Mouse (Mus musculus) embryonic fibroblast, embryonic 13.5 days (primary cell): ENCODE data around the gene Acot7. TPM values are rescaled to one million over a fixed set of nuclear protein-coding genes. Genes with fewer than 3 reads are reported as not detected.
A peak's percentile ranks its signal among the peaks of the same experiment; 100 is the strongest.

Source experiments
- H3K27ac ChIP-seq: 2 replicates; pipeline ENCODE4 v1.5.1; 2012; ENCODE audit warnings: low read length, control low read depth, inconsistent platforms; ENCODE audit not compliant: insufficient read depth
- H3K4me1 ChIP-seq: 2 replicates; pipeline ENCODE4 v1.6.1; 2011; ENCODE audit warnings: low read length; ENCODE audit not compliant: control insufficient read depth, insufficient read depth
- H3K4me3 ChIP-seq: 2 replicates; pipeline ENCODE4 v1.5.1; 2011; ENCODE audit warnings: mild to moderate bottlenecking, control low read depth, low read length; ENCODE audit not compliant: insufficient read depth
- CTCF ChIP-seq: IDR thresholded peaks from 2 replicates; pipeline ENCODE4 v1.5.1; 2011; ENCODE audit warnings: mild to moderate bottlenecking, control low read depth, low read length, moderate library complexity, borderline replicate concordance; ENCODE audit not compliant: insufficient read depth
- POLR2A ChIP-seq: IDR thresholded peaks from 2 replicates; pipeline ENCODE4 v1.6.1; 2011; ENCODE audit warnings: low read depth, mild to moderate bottlenecking, control low read depth, low read length, moderate library complexity
- polyA plus RNA-seq: library from polyadenylated mRNA; stranded (reverse); fragments of >200 nt; gene quantifications from 2 replicates; pipeline ENCODE4 v1.2.4, GENCODE M21; 2011; ENCODE audit warnings: low read depth; ENCODE audit not compliant: missing spikeins, insufficient read length

Acot7 gene
- polyA plus RNA-seq, result 79.9 and 108 TPM in 2 replicates

DNA sequence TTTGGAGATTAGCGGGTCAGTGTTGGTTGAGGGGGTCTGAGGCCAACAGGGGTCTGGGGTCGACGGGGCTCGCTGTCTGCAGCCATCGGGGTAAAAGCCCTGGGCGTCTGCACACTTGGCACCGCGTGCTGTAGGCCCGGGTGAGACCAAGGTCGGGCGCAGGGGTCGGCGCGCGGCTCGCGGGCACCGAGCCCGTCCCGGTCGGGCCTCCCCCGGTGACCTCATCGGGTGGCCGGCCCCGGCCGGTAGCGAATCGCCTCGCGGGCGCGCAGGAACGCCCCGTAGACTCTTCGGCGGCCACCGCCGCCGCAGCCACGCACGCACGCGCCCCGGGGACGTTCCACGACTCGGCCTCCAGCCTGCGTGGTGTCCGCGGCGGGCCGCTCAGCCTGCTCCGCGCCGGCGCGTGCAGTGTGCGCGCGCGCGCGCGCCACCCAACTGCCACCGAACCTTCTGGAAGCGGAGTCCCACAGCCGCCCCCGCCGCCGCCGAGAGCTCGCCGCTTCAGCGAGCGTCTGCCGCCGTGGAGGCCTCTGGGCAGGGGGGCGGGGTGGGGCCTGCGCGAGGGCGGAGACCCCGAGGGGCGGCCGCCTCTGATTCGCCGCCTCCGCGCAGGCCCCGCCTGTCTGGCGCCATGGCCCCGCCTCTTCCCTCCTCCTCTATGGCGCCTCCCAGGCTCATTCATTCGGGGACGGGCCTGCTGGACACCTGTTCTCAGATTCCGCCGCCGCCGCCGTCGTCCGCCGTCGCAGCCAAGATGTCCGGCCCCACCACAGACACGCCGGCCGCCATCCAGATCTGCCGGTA is at the start of gene Acot7:
Gene Acot7, plus strand, starts transcription at position 598 of the 807 bp plus-strand sequence.
- TF ChIP-seq POLR2A (peak; percentile 58), CTCF (no peak)
- H3K27ac ChIP-seq, result peak within 1 kb of the TSS; percentile 50
- peak within 1 kb of the TSS; percentile 93 for H3K4me3 ChIP-seq
- peaks cover 6% of the 10 kb centered on the region; the same call in 1 of the 2 replicates for H3K4me1 ChIP-seq

DNA sequence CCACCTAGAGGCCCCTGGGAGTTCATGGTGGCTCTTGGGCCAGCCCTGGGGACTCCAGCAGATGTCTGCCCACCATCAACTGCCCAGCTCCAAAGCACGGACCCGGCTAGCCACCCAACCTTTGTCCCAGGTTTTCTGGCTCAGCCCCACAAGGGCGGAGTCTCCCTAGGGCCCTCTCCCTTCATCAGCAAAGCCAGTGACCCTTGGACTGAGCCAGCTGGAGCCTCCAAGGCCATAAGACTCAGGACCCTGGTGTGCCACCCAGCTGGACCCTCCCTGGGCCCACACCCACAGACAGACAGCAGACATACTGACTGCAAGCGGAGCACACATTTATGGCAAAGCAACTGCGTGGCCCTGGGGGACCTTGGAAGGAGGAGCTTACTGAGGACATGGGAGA is 49.1 kb upstream of the Acot7 start:
- H3K4me3 ChIP-seq, result no peak overlapping the region
- no peaks in the 10 kb centered on the region for H3K4me1 ChIP-seq
- no peak for TF ChIP-seq CTCF
- no peak for TF ChIP-seq POLR2A
- no peak overlapping the region for H3K27ac ChIP-seq

DNA sequence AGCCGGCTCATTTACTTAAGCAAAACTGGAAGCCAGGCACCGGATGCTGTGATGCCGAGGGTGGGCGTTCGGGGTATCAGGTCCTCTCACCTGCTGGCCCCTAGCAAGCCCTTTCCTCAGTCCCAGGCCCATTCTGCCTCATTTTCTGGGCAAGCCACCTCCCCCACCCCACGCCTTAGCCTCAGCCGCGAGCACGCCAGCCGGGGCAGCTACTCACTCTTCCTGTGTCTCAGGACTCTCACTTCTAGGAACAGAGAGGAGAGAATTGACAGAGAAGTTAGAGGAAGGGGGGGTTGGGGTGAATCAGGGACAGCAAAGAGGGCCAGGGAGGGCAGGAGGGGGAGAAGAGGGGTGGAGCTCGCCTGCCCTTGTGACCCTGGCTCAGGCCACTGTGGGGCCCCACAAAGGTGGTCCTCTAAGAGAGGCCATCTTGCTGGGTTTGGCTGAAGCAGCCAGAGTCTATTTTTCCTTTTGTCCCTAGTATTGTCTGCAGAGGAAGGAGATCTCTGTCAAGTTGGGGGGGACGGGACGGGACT is 48.5 kb upstream of the Acot7 start:
- H3K4me3 ChIP-seq, result no peak overlapping the region
- no peaks in the 10 kb centered on the region for H3K4me1 ChIP-seq
- no peak overlapping the region for H3K27ac ChIP-seq
- TF ChIP-seq POLR2A (no peak), CTCF (no peak)

DNA sequence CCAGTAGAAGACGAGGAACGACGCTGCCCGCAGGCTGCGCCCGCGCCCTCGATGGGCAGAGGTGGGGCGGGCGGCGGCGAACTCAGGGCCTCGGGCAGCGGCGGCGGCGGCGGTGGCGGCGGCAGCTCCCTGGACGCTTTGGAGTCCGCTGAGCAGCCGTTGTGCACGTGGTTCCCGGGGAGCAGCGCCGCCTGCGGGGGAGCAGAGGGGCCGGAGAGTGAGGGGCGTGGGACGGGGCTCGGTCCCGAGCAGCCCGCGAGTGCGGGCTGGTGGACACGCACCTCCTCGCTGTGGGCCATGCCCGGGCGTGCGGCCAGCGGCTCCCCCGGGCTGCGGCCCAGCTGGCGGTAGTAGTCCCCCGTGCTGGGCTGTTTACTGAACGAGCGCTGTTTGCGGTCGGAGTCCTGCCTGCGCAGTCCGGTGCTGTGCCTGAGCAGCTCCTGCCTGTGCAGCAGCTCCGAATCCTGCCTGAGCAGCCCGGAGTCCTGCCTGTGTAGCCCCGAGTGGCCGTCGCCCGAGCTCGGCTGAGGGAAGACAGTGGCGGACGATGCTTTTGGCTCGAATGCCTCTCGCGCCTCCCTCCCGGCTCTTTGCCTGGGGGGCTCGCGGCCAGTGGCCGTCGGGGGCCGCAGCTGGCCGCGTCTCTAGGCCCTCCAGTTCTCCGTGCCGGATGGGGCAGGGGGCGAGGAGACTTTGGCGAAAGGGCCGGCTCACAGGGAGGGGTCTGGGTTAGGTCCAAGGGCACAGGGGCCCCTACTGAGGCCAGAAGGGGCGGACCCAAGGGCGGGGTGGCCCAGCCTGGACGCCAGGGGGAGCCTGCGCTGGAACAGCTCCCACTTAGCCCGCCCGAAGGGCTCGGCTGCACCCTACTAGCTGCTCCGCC is 46.9 kb upstream of the Acot7 start:
- TF ChIP-seq CTCF, result 0 out of 2 replicates have a peak, but pooled peaks have one; percentile 8
- no peak for TF ChIP-seq POLR2A
- Histone ChIP-seq H3K4me1 (no peaks in the 10 kb centered on the region), H3K27ac (no peak overlapping the region), H3K4me3 (peak overlapping the region; percentile 9)

DNA sequence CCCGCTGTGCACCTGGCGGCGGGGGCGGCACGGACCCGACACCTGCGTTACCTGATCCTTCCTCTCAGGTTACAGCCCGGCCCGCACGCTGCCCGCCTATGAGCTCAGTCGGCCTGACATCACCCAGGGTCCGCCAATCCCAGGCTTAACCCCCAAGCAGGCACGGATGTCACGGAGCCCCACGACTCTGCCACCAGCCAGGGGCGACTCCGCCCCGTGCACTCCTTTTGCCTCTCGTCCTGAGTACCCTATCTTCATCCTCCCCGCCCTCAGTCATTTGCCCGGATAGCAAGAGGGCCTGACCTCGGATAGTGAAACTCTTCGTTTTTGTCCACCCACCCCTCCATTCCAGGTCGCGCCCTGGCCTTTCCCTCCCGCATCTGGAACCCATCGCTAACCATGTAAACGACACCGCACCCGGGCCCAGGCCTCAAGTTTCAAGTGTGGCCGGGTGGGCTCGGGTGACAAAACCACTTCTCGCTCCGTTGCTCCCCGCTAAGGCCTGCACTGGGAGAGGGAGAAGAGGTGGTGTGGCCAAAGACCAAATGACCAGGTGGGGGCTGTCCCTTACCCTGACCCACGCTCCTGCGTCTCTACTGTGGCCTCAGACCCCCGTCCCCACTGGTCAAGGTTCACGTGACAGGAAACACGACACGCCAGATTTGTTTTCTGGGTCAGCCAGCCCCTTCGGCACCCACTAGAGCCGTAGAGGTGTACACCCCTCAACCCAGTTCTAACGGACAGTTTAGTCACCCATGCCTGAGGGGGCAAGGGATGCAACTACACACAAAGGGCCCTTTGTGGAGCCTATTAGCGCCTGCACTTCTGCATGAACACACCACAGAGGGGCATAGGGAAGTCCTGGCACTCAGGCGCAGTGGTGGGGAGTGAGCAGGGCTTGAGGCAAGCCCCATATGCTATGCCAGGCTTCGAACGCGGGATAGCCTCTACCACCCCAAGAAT is 45.8 kb upstream of the Acot7 start:
- Histone ChIP-seq H3K4me3 (no peak overlapping the region), H3K27ac (no peak overlapping the region)
- TF ChIP-seq POLR2A, result no peak
- no peak for TF ChIP-seq CTCF

DNA sequence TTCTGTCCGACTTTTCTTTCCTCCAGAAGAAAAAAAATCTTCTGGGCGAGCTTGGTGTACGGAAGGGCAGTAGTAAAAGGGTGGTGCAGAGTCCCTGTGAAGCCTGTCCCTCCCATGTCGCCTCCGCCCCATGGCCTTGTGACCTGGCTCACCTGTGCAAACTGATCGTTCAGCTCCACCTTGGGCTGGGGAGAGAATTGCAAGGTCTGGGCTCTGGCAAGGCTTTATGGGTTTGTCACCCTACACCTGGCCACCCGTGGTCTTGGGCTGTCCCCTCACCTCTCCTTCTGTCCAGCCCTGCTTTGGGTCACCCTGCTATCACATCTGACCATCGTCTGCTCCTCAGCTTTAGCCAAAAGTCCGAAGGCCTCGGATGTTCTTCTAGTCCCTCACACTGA is 45.2 kb upstream of the Acot7 start:
- Histone ChIP-seq H3K4me3 (no peak overlapping the region), H3K27ac (no peak overlapping the region)
- TF ChIP-seq POLR2A, result no peak
- no peak for TF ChIP-seq CTCF

More for the DNA sequence above, 45.8 kb upstream of the Acot7 start:
- H3K4me1 ChIP-seq, result no peaks in the 10 kb centered on the region

DNA sequence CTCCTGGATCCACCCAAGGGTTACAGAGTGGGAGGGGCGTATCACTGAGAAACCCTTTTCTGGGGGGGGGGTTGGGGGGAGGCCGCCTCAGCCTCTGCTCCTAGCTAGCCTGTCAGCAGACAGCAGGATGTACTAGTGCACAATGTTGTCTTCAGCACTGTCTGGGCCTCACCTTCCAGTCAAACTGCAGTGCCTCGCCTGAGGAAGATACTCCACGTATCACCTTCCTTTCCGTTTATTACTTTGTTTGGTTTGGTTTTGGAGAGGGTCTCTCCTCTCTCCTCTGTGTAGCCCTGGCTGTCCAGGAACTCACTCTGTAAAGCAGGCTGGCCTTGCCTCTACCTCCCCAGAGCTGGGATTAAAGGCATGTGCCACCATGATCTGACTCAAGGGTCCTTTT is 44.7 kb upstream of the Acot7 start:
- H3K4me1 ChIP-seq, result no peaks in the 10 kb centered on the region
- TF ChIP-seq CTCF (no peak), POLR2A (no peak)
- no peak overlapping the region for H3K4me3 ChIP-seq
- no peak overlapping the region for H3K27ac ChIP-seq

More for the DNA sequence above, 45.2 kb upstream of the Acot7 start:
- H3K4me1 ChIP-seq, result no peaks in the 10 kb centered on the region

DNA sequence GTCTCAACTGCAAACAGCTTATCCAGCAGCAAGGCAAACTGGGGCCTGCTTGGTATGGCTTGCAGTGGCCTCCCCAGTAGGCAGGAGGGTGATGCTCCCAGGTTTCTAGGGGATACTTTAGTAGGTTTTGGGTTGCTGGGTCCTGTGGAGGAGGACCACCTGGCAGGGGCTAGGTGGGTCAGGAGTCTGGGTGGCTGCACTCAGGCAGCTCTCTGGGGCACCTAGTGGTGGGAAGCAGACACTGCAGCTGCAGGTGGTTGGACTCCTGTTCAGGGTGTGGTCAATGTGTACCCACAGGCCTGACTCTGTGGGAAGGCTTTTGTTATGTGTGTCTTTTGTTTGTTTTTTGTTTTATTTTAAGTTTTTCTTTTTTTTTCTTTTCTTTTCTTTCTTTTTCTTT is 43.4 kb upstream of the Acot7 start:
- TF ChIP-seq POLR2A, result no peak
- peak; percentile 50; the same call in 1 of the 2 replicates for TF ChIP-seq CTCF
- H3K27ac ChIP-seq, result no peak overlapping the region
- no peaks in the 10 kb centered on the region for H3K4me1 ChIP-seq
- no peak overlapping the region for H3K4me3 ChIP-seq
